Mouse (Mus musculus) embryonic facial prominence, embryonic 14.5 days (tissue): ENCODE data around the gene Gltp. TPM values are rescaled to one million over a fixed set of nuclear protein-coding genes. Genes with fewer than 3 reads are reported as not detected.

ENCODE experiments used
- ATAC-seq: fragments of 200-750 bp; cut with Nextera tagmentation; 2 replicates; pipeline ENCODE4 v1.8.0; 2017; ENCODE audit warnings: low read depth, moderate number of reproducible peaks, moderate TSS enrichment
- DNase-seq: peaks from one replicate; pipeline ENCODE4 v3.0.0-alpha.2; 2015; ENCODE audit warnings: low spot score
- H3K27ac ChIP-seq: fragments of 300-500 bp; sonication (generic); replicated peaks from 2 replicates; pipeline ENCODE4 v1.5.1; 2014; ENCODE audit warnings: low read depth, mild to moderate bottlenecking, low read length, moderate library complexity
- H3K27me3 ChIP-seq: fragments of 300-500 bp; sonication (generic); replicated peaks from 2 replicates; pipeline ENCODE4 v1.6.1; 2014; ENCODE audit warnings: low read length; ENCODE audit not compliant: control insufficient read depth, insufficient read depth
- H3K36me3 ChIP-seq: fragments of 300-500 bp; sonication (generic); 2 replicates; pipeline ENCODE4 v1.6.1; 2014; ENCODE audit warnings: low read length, mixed read lengths; ENCODE audit not compliant: control insufficient read depth, insufficient read depth
- H3K4me1 ChIP-seq: fragments of 300-500 bp; sonication (generic); 2 replicates; pipeline ENCODE4 v1.6.1; 2014; ENCODE audit warnings: antibody characterized with exemption, low read length; ENCODE audit not compliant: control insufficient read depth, insufficient read depth
- H3K4me2 ChIP-seq: fragments of 300-500 bp; sonication (generic); 2 replicates; pipeline ENCODE4 v1.6.1; 2014; ENCODE audit warnings: low read depth, mild to moderate bottlenecking, low read length, moderate library complexity, mixed read lengths
- H3K4me3 ChIP-seq: fragments of 300-500 bp; sonication (generic); 2 replicates; pipeline ENCODE4 v1.5.1; 2014; ENCODE audit warnings: low read depth, mild to moderate bottlenecking, low read length
- H3K9ac ChIP-seq: fragments of 300-500 bp; sonication (generic); 2 replicates; pipeline ENCODE4 v1.6.1; 2014; ENCODE audit warnings: low read depth, mild to moderate bottlenecking, low read length, moderate library complexity, mixed read lengths
- H3K9me3 ChIP-seq: fragments of 300-500 bp; sonication (generic); 2 replicates; pipeline ENCODE4 v1.6.1; 2016; ENCODE audit warnings: low read length; ENCODE audit not compliant: control insufficient read depth
- WGBS: fragments of 180-500 bp; shearing (Covaris S2); extraction: QIAGEN DNeasy Blood & Tissue Kit; methylation state at CpG from one replicate; pipeline ENCODE4 v1.1.7; 2014; 5-methylcytosine and 5-hydroxymethylcytosine counted together
- polyA plus RNA-seq: library from polyadenylated mRNA; unstranded; fragments of >200 nt; fragmentation: Nextera tagmentation; extraction: Ambion mirVana; gene quantifications from 2 replicates; pipeline ENCODE4 v1.2.1, GENCODE M21; 2014

Gltp gene
- polyA plus RNA-seq, 1 experiment from 2014 or later, result 123 TPM

DNA sequence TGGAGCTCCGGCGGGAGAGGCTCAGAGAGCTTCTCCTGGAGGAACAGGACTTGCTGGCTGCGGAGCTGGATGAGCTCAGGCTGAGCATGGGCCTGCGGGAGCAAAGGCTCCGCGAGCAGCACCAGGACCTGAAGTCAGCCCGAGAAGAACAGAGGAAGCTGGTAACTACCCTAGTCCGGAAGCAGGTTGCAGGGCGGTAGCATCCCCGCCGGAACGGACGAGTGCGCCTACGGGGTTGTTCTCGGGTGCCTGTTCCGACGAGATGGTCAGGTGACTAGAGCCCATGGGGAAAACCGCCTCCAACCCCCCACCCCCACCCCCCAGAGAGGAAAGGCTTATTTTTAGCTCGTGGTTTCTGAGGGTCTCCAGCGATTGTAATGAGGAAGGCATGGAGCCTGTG lies 18.6 kb upstream of the Gltp start:
- Histone ChIP-seq H3K4me2 (no peak overlapping the region), H3K27ac (no peak overlapping the region), H3K4me1 (0 out of 2 replicates have a peak, but pooled peaks cover 5% of the 10 kb centered on the region), H3K27me3 (no peaks in the 10 kb centered on the region), H3K9me3 (no peaks in the 10 kb centered on the region), H3K9ac (no peak overlapping the region), H3K4me3 (no peak overlapping the region), H3K36me3 (peaks cover 51% of the 10 kb centered on the region)
- DNase-seq (no peak), ATAC-seq (no peak)
- 88% methylated on average over 18 of the region's 21 CpGs for WGBS

DNA sequence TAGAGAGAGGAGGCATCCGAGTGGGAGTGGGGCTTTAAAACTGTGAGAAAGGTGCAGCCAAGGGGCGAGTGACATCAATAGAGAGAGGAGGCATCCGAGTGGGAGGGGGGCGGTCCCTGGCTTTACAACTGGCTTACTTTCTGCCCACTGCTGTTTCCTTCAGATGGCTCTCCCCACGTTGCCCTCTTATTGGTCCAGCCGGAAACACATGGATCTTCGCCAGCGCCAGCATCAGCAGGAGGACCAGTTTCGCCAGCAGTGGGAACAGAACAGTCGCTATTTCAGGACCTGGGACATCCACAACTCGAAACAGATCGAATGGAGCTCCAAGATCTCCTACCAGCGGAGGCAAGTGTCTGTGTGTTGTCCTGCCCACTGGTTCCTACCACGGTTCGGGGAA lies 17.7 kb upstream of the Gltp start:
- peak overlapping the region; percentile 78; the same call in 1 of the 2 replicates for H3K9ac ChIP-seq
- no peaks in the 10 kb centered on the region for H3K27me3 ChIP-seq
- no peak for DNase-seq
- no peak for ATAC-seq
- 50% methylated on average over 15 of the region's 15 CpGs for WGBS
- H3K4me2 ChIP-seq, result peak overlapping the region; percentile 65
- no peak overlapping the region for H3K27ac ChIP-seq
- H3K4me1 ChIP-seq, result 0 out of 2 replicates have a peak, but pooled peaks cover 5% of the 10 kb centered on the region
- H3K36me3 ChIP-seq, result peaks cover 43% of the 10 kb centered on the region
- peak overlapping the region; percentile 85 for H3K4me3 ChIP-seq
- H3K9me3 ChIP-seq, result no peaks in the 10 kb centered on the region

DNA sequence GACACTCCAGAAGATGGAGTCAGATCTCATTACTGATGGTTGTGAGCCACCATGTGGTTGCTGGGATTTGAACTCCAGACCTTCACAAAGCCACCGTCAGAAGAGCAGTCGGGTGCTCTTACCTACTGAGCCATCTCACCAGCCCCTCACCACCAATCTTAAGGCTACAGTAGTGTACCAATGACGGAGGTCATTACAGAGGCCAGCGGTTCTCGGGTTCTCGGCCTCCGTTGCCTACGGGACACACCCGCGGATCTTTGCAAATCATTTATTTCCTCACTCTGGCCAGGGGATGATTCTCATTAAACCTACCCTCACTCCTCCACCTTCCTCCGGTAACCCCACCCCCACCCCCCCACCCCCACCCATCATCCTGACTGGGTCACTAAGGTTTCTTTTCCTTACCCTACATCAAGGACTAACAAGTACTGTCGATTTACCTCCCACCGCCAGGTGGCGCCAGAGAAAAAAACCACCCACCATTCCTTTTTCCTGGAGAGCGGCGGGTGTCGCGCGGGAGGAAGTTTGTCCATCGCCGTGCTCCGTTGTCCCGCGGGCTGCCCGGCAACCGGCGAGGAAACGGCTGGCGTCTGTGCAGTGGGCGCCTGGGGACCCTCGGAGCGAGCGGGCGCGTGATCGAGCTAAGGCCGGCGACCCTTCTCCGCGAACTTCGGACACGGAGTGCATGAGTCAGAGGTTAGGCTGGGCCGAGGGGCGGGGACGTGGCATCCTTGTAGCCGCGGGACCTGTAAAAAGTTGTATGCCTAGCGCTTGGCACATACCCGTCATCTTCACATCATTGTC lies 16.7 kb upstream of the Gltp start, which contains the start of gene Tchp:
Gene Tchp, plus strand, starts transcription at position 496 of the 804 bp plus-strand sequence.
- no peaks in the 10 kb centered on the region for H3K9me3 ChIP-seq
- WGBS, result 3% methylated on average over 37 of the region's 49 CpGs
- peak within 1 kb of the TSS; percentile 78 for H3K9ac ChIP-seq
- peaks cover 34% of the 10 kb centered on the region for H3K36me3 ChIP-seq
- ATAC-seq (peak; percentile 81), DNase-seq (peak; percentile 95)
- peak within 1 kb of the TSS; percentile 65 for H3K4me2 ChIP-seq
- no peaks in the 10 kb centered on the region for H3K27me3 ChIP-seq
- H3K27ac ChIP-seq, result no peak within 1 kb of the TSS
- 0 out of 2 replicates have a peak, but pooled peaks cover 5% of the 10 kb centered on the region for H3K4me1 ChIP-seq
- H3K4me3 ChIP-seq, result peak within 1 kb of the TSS; percentile 85

DNA sequence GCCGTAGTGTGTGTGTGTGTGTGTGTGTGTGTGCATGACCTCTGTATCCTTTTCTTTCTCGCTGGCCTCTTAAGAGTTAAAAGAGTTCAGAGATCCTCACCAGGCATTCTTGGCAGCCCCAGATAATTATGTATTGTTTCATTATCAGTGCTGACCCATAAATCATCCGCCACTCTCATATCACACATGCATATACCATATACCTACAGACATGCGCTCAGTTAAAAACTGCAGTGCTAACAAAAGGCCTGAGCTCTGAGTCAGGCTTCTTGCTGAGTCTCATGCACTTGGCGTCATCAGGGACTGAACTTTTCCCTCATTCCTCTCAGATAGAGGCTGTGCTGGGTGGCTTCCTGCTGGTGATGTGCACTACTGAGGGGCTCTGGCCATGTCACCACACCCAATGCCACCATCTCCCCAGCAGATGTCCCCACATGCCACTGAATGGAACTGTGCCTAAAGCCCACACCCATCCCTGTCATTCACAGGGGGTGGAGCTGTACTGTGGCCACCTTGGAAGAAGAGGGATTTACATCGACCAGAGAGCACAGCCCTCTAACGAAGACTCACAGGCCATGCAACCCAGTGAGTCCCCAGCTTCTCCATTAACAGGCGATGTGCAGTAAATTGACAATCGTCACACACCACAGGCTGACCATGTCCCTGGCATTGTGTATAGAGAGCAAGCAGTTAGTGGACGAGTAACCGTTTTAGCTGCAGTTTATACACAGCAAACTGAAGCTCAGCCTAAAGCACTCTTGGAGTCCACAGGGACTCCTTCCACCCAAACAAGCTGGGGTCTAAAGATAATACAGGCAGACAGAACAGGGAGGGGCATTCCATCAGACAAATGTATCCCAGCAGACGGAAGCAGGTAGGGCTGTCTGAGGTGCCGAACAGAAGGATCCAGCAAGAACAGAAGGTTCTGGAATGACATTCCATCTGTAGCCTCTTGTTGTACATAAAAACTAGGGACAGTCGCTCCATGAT lies 11.9 kb upstream of the Gltp start:
- H3K27ac ChIP-seq, result no peak overlapping the region
- H3K4me2 ChIP-seq, result no peak overlapping the region
- no peaks in the 10 kb centered on the region for H3K4me1 ChIP-seq
- no peaks in the 10 kb centered on the region for H3K9me3 ChIP-seq
- H3K27me3 ChIP-seq, result no peaks in the 10 kb centered on the region
- peak; percentile 69; the same call in 1 of the 2 replicates for ATAC-seq
- H3K36me3 ChIP-seq, result no peaks in the 10 kb centered on the region
- DNase-seq, result peak; percentile 46
- 59% methylated on average over 14 of the region's 14 CpGs for WGBS
- no peak overlapping the region for H3K9ac ChIP-seq
- no peak overlapping the region for H3K4me3 ChIP-seq

DNA sequence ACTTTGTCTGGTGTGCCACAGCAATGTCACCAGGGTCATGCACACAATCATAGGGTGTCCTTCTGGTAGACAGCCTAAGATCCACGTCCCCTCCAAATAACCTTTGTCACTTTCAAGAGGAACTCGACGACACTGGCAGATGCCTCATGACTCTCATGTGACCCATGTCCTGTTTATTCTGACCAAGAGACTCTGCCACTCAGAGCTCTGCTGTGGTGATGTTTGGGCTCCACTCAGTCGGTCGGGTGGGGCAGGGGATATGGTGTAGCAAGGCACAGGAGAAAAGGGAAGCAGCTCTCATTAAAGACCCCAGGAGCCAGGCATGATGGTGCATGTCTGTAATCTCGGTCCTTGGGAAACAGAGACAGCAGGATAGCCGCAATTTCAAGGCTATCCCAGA lies 8.2 kb upstream of the Gltp start:
- Histone ChIP-seq H3K9me3 (no peaks in the 10 kb centered on the region), H3K27ac (no peak overlapping the region), H3K4me2 (no peak overlapping the region), H3K4me3 (no peak overlapping the region), H3K36me3 (no peaks in the 10 kb centered on the region), H3K4me1 (no peaks in the 10 kb centered on the region), H3K27me3 (no peaks in the 10 kb centered on the region), H3K9ac (no peak overlapping the region)
- ATAC-seq (no peak), DNase-seq (no peak)
- 58% methylated on average over 7 of the region's 7 CpGs for WGBS

DNA sequence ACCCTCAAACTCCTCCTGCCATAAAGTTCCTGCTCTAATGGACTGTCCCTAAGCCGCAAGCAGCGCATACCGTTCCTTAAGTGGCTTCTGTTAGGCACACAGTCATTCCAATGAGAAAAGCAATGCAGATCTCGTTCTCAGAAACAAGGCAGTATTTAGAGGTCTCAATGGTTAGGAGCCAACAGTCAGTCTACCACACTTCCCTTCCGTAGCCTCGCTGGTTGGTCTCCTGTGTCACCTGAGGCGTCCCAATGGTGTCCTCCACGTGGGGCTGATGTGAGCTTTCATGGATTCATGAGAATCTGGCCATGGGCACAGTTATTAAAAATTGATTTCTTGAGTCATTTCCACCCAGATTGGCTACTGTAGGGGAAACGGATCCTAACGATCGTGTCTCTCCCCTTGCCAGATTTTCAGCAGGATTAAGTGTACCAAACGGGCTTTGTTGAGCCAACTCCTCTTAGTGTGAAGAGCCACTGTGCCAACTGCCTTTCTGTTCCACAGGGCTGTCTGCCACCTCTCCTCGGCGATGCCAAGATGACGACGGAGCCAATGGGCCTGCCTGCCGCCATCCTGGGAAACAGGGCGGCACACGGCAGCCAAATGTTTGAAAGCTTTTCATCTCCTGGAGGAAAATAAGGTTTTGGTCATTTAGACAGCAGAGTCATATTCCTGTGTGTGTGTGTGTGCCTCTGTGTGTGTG lies 7.4 kb upstream of the Gltp start:
- 87% methylated on average over 19 of the region's 19 CpGs for WGBS
- Histone ChIP-seq H3K9me3 (no peaks in the 10 kb centered on the region), H3K27me3 (no peaks in the 10 kb centered on the region), H3K4me3 (no peak overlapping the region), H3K4me2 (no peak overlapping the region), H3K27ac (no peak overlapping the region), H3K9ac (no peak overlapping the region), H3K4me1 (no peaks in the 10 kb centered on the region), H3K36me3 (no peaks in the 10 kb centered on the region)
- ATAC-seq, result no peak
- no peak for DNase-seq

DNA sequence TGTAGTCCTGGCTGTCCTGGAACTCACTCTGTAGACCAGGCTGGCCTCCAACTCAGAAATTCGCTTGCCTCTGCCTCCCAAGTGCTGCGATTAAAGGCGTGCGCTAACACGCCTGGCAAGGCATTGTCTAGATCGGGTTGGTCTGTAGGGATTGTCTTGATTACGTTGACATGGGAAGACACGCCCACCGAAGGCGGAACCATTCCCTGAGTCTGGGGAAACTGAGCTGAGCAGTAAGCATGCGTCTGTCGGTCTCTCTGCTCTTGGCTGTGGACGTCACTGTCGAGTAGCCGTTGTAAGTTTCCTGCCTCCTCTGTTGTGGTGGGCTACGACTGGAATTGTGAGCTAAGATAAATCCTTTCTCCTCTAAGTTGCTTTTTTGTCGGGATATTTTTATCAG lies 6.2 kb upstream of the Gltp start:
- Histone ChIP-seq H3K9me3 (no peaks in the 10 kb centered on the region), H3K27ac (no peak overlapping the region), H3K4me3 (no peak overlapping the region), H3K4me1 (no peaks in the 10 kb centered on the region), H3K27me3 (no peaks in the 10 kb centered on the region), H3K36me3 (no peaks in the 10 kb centered on the region), H3K4me2 (no peak overlapping the region), H3K9ac (no peak overlapping the region)
- DNase-seq, result no peak
- 76% methylated on average over 17 of the region's 17 CpGs for WGBS
- ATAC-seq, result no peak

DNA sequence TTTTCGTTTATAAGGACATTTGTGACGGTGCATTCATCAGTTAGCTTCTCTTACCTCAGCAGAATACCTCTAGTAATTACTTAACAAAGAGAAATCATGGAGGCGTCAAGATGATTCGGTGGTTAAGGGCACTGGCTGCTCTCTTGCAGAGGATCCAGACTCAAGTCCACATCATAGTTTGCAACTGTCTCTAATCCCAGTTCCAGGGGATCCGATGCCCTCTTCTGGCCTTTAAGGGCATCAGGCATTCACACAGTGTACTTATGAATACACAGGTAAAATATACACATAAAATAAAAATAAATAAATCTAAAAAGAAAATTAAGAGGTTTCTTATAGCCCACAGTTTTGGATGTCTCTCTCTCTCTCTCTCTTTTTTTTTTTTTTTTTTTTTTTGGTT lies 5.0 kb upstream of the Gltp start:
- ATAC-seq, result no peak
- WGBS, result 66% methylated on average over 5 of the region's 5 CpGs
- no peak overlapping the region for H3K4me3 ChIP-seq
- no peak overlapping the region for H3K27ac ChIP-seq
- DNase-seq, result no peak
- H3K9ac ChIP-seq, result no peak overlapping the region
- no peak overlapping the region for H3K4me2 ChIP-seq
- no peaks in the 10 kb centered on the region for H3K9me3 ChIP-seq
- H3K27me3 ChIP-seq, result no peaks in the 10 kb centered on the region
- H3K36me3 ChIP-seq, result no peaks in the 10 kb centered on the region
- H3K4me1 ChIP-seq, result 0 out of 2 replicates have a peak, but pooled peaks cover 2% of the 10 kb centered on the region
